8 mouse cellular contexts compared by ENCODE assay signal in the genomic region with DNA sequence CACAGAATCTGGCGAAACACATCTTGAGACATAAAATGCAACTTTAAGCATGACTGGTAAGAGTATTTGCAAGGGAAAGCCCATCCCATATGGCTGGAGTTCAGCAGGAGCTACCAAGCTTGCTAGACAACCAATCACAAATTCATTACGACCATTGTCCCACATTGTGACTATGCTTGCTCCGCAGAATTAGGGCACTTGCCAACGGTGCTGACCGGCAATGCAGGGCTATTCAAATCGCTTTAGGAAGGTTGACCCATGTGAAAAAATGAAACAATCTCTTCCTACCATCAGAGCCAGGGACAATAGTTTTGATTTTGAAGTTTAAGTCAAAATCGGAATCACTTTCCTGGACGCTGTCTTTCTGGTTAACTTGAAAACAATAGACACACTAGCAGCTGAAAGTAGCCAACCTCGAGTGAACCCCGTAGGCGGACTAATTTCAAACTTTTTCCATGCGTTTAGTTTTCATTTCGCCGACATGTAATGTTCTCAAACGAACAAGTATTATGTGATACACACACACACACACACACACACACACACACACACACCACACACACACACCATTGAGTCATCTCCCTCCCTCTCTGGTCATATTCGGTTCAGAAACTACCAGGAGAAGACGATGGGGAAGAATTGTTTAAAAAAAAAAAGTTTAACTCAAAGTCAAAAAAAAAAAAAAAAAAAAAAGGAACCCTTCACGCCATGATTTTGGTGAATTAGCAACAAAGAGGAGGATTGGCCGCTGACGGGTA. TPM values are rescaled to one million over a fixed set of nuclear protein-coding genes. Genes with fewer than 3 reads are reported as not detected.
A peak's percentile ranks its signal among the peaks of the same experiment; 100 is the strongest.
DNase-seq lines count a peak whose midpoint lies in the region; ATAC-seq and TF ChIP-seq lines count a peak whose summit lies in the region.

A gene (plus strand): TSS at position 701 of the 758 bp plus-strand sequence.

- no peak for ATAC-seq in embryonic facial prominence, embryonic 12.5 days (ENCODE audit: insufficient number of reproducible peaks, insufficient read depth, low FRiP score, low TSS enrichment)
- ATAC-seq in liver, embryonic 12.5 days: no peak

- peak within 1 kb of the TSS; percentile 89 for H3K27ac ChIP-seq in embryonic facial prominence, embryonic 12.5 days
- H3K27ac ChIP-seq in heart, embryonic 10.5 days: peak within 1 kb of the TSS; percentile 99
- H3K27ac ChIP-seq in liver, embryonic 12.5 days: peak within 1 kb of the TSS; percentile 95

- no peaks in the 10 kb centered on the region for H3K27me3 ChIP-seq in embryonic facial prominence, embryonic 12.5 days
- no peaks in the 10 kb centered on the region for H3K27me3 ChIP-seq in heart, embryonic 10.5 days (ENCODE audit: insufficient read depth, poor library complexity, severe bottlenecking)
- H3K27me3 ChIP-seq in liver, embryonic 12.5 days (replicated peaks): no peaks in the 10 kb centered on the region
- H3K27me3 ChIP-seq in myocyte (ENCODE audit: control insufficient read depth, insufficient read depth, insufficient read length): no peaks in the 10 kb centered on the region

- H3K4me2 ChIP-seq in embryonic facial prominence, embryonic 12.5 days (replicated peaks): peak within 1 kb of the TSS; percentile 84
- H3K4me2 ChIP-seq in liver, embryonic 12.5 days: peak within 1 kb of the TSS; percentile 94
- peak within 1 kb of the TSS; percentile 90 for H3K4me2 ChIP-seq in myocyte (ENCODE audit: low read depth)

- H3K4me3 ChIP-seq in embryonic facial prominence, embryonic 12.5 days: peak within 1 kb of the TSS; percentile 89
- H3K4me3 ChIP-seq in heart, embryonic 10.5 days: peak within 1 kb of the TSS; percentile 80
- peak within 1 kb of the TSS; percentile 95 for H3K4me3 ChIP-seq in liver, embryonic 12.5 days
- H3K4me3 ChIP-seq in myocyte: peak within 1 kb of the TSS; percentile 66

- WGBS in embryonic facial prominence, embryonic 12.5 days: 2% methylated on average over 20 of the region's 20 CpGs
- WGBS in heart, embryonic 10.5 days: 4% methylated on average over 20 of the region's 20 CpGs
- WGBS in liver, embryonic 12.5 days (ENCODE audit: insufficient replicate concordance): 3% methylated on average over 20 of the region's 20 CpGs

- H3K79me2 ChIP-seq in myocyte (ENCODE audit: control insufficient read depth, insufficient read depth): peaks cover 5% of the 10 kb centered on the region

- H3K9me3 ChIP-seq in embryonic facial prominence, embryonic 12.5 days: no peaks in the 10 kb centered on the region
- no peaks in the 10 kb centered on the region for H3K9me3 ChIP-seq in heart, embryonic 10.5 days
- H3K9me3 ChIP-seq in liver, embryonic 12.5 days (replicated peaks): no peaks in the 10 kb centered on the region

- H3K9ac ChIP-seq in embryonic facial prominence, embryonic 12.5 days: peak within 1 kb of the TSS; percentile 94
- peak within 1 kb of the TSS; percentile 97 for H3K9ac ChIP-seq in liver, embryonic 12.5 days

- peak; percentile 73 for DNase-seq in CD4-positive, CD25-positive, alpha-beta regulatory T cell, adult 2 months (ENCODE audit: low read depth, low spot score)
- DNase-seq in adrenal gland, adult 2 months: peak; percentile 85
- peak; percentile 78 for DNase-seq in heart, embryonic 10.5 days (ENCODE audit: low spot score)
- peak; percentile 50 for DNase-seq in kidney, adult 9 months
- no peak for DNase-seq in right cerebral cortex, postnatal 14 days

- no peak for TF ChIP-seq POLR2A in myocyte (IDR thresholded peaks at IDR 0.05; ENCODE audit: insufficient read length, low read depth)

- H3K36me3 ChIP-seq in embryonic facial prominence, embryonic 12.5 days: no peaks in the 10 kb centered on the region
- H3K36me3 ChIP-seq in heart, embryonic 10.5 days: no peaks in the 10 kb centered on the region
- no peaks in the 10 kb centered on the region for H3K36me3 ChIP-seq in liver, embryonic 12.5 days
- no peaks in the 10 kb centered on the region for H3K36me3 ChIP-seq in myocyte (ENCODE audit: control insufficient read depth, insufficient read depth)

- H3ac ChIP-seq in myocyte (ENCODE audit: control insufficient read depth, insufficient read length): peak within 1 kb of the TSS; percentile 60

- H3K4me1 ChIP-seq in embryonic facial prominence, embryonic 12.5 days: peaks cover 16% of the 10 kb centered on the region
- peaks cover 27% of the 10 kb centered on the region for H3K4me1 ChIP-seq in heart, embryonic 10.5 days
- peaks cover 36% of the 10 kb centered on the region for H3K4me1 ChIP-seq in liver, embryonic 12.5 days

TF ChIP-seq in myocyte, 11 proteins besides CTCF, POLR2A, EP300 and RAD21:
- no peak for TF ChIP-seq REST (IDR thresholded peaks at IDR 0.05; ENCODE audit: insufficient read depth, insufficient read length)
- no peak for TF ChIP-seq SRF (IDR thresholded peaks at IDR 0.05; ENCODE audit: control insufficient read depth, insufficient read length, low read depth)
- no peak for TF ChIP-seq POLR2AphosphoS2 (IDR thresholded peaks at IDR 0.05; ENCODE audit: insufficient read length, low read depth)
- no peak for TF ChIP-seq MYOG (IDR thresholded peaks at IDR 0.05; ENCODE audit: control insufficient read depth in 1 of 3, insufficient read depth in 1 of 3, insufficient read length in 2 of 3, low read depth in 2 of 3)
- TF ChIP-seq TCF3 (IDR thresholded peaks at IDR 0.05; ENCODE audit: insufficient read length, low read depth): no peak
- no peak for TF ChIP-seq TCF12 (IDR thresholded peaks at IDR 0.05; ENCODE audit: insufficient read depth, poor library complexity, severe bottlenecking)
- TF ChIP-seq E2F4 (IDR thresholded peaks at IDR 0.05; ENCODE audit: insufficient read depth): no peak
- no peak for TF ChIP-seq MAX (IDR thresholded peaks at IDR 0.05; ENCODE audit: low read depth)
- no peak for TF ChIP-seq CEBPB (IDR thresholded peaks at IDR 0.05; ENCODE audit: insufficient read depth, poor library complexity, severe bottlenecking)
- no peak for TF ChIP-seq MYOD1 (IDR thresholded peaks at IDR 0.05; ENCODE audit: control insufficient read depth in 1 of 3, insufficient read length in 2 of 3, low read depth in 2 of 3)
- no peak for TF ChIP-seq USF1 (IDR thresholded peaks at IDR 0.05; ENCODE audit: low read depth)

RNA-seq across cellular contexts. Expression of the gene that starts here (rescaled TPM):
- total RNA-seq in adrenal gland, adult 2 months (2021): 10 to 100 TPM; 76.0 to 81.3 TPM
- 20.7 and 25.2 TPM in 2 replicates for polyA plus RNA-seq in adrenal gland, adult 2 months (2012; rRNA removed)
- polyA plus RNA-seq in embryonic facial prominence, embryonic 12.5 days (2016; fragmentation: Nextera tagmentation; extraction: Ambion mirVana): 2.3 and 2.7 TPM in 2 replicates
- 4.1 and 5.9 TPM in 2 replicates for polyA plus RNA-seq in heart, embryonic 10.5 days (2016; fragmentation: Nextera tagmentation; extraction: Ambion mirVana)
- polyA plus RNA-seq in liver, embryonic 12.5 days (2016; fragmentation: Nextera tagmentation; extraction: Ambion mirVana): 4.9 and 5.1 TPM in 2 replicates
- polyA plus RNA-seq in myocyte (2012; fragmentation: generic; extraction: Trizol): 4.2 TPM
